Mouse (Mus musculus): ENCODE measurements around the gene Rcsd1. TPM values are rescaled to one million over a fixed set of nuclear protein-coding genes. Genes with fewer than 3 reads are reported as not detected.

The Rcsd1 gene
- polyA plus RNA-seq, 1 experiment from 2014 or later: 43.1 TPM

- Histone ChIP-seq H3K9me3 (no peaks in the 10 kb centered on the region), H3K27me3 (replicated peaks) (no peaks in the 10 kb centered on the region), H3K4me2 (peak overlapping the region; percentile 19), H3K4me3 (replicated peaks) (no peak overlapping the region), H3K27ac (no peak overlapping the region), H3K36me3 (no peaks in the 10 kb centered on the region), H3K4me1 (peaks cover 34% of the 10 kb centered on the region), H3K9ac (no peak overlapping the region)
- 27% methylated on average over 7 of the region's 7 CpGs for WGBS
- no peak for ATAC-seq (ENCODE audit: insufficient read depth, low FRiP score, low read depth)
Observed at GRCm38 (mm10) chr1:165700376-165700815, 9.2 kb downstream of the Rcsd1 start.

- Histone ChIP-seq H3K9me3 (no peaks in the 10 kb centered on the region), H3K4me3 (replicated peaks) (no peak overlapping the region), H3K36me3 (no peaks in the 10 kb centered on the region), H3K9ac (no peak overlapping the region), H3K4me2 (no peak overlapping the region), H3K27ac (no peak overlapping the region), H3K4me1 (peaks cover 41% of the 10 kb centered on the region), H3K27me3 (replicated peaks) (no peaks in the 10 kb centered on the region)
- WGBS: 69% methylated on average over 8 of the region's 8 CpGs
- no peak for ATAC-seq (ENCODE audit: insufficient read depth, low FRiP score, low read depth)
Observed at GRCm38 (mm10) chr1:165697701-165698100, 11.9 kb downstream of the Rcsd1 start.

- H3K9me3 ChIP-seq: no peaks in the 10 kb centered on the region
- H3K4me2 ChIP-seq: no peak overlapping the region
- no peak for ATAC-seq (ENCODE audit: insufficient read depth, low FRiP score, low read depth)
- WGBS: 80% methylated on average over 7 of the region's 7 CpGs
- H3K27me3 ChIP-seq (replicated peaks): no peaks in the 10 kb centered on the region
- no peak overlapping the region for H3K27ac ChIP-seq
- H3K4me3 ChIP-seq (replicated peaks): no peak overlapping the region
- H3K4me1 ChIP-seq: peaks cover 37% of the 10 kb centered on the region
- no peak overlapping the region for H3K9ac ChIP-seq
- no peaks in the 10 kb centered on the region for H3K36me3 ChIP-seq
Observed at GRCm38 (mm10) chr1:165696870-165697269, 12.7 kb downstream of the Rcsd1 start.

- Histone ChIP-seq H3K9me3 (no peaks in the 10 kb centered on the region), H3K27me3 (replicated peaks) (no peaks in the 10 kb centered on the region), H3K27ac (no peak overlapping the region), H3K9ac (no peak overlapping the region), H3K4me2 (no peak overlapping the region), H3K4me1 (peaks cover 30% of the 10 kb centered on the region), H3K4me3 (replicated peaks) (no peak overlapping the region), H3K36me3 (no peaks in the 10 kb centered on the region)
- WGBS: 82% methylated on average over 5 of the region's 5 CpGs
- no peak for ATAC-seq (ENCODE audit: insufficient read depth, low FRiP score, low read depth)
Observed at GRCm38 (mm10) chr1:165696040-165696439, 13.5 kb downstream of the Rcsd1 start.

- Histone ChIP-seq H3K9me3 (no peaks in the 10 kb centered on the region), H3K27ac (0 out of 2 replicates have a peak overlapping the region, but pooled peaks have one; percentile 13), H3K4me1 (peaks cover 30% of the 10 kb centered on the region), H3K4me2 (no peak overlapping the region), H3K4me3 (replicated peaks) (no peak overlapping the region), H3K36me3 (no peaks in the 10 kb centered on the region), H3K9ac (no peak overlapping the region), H3K27me3 (replicated peaks) (no peaks in the 10 kb centered on the region)
- no peak for ATAC-seq (ENCODE audit: insufficient read depth, low FRiP score, low read depth)
Observed at GRCm38 (mm10) chr1:165695392-165696014, 14.1 kb downstream of the Rcsd1 start.

- Histone ChIP-seq H3K27me3 (replicated peaks) (no peaks in the 10 kb centered on the region), H3K36me3 (no peaks in the 10 kb centered on the region), H3K9me3 (no peaks in the 10 kb centered on the region), H3K4me2 (no peak overlapping the region), H3K4me1 (peaks cover 26% of the 10 kb centered on the region), H3K9ac (no peak overlapping the region), H3K27ac (peak overlapping the region; percentile 74; the same call in 1 of the 2 replicates), H3K4me3 (replicated peaks) (no peak overlapping the region)
- peak; percentile 40; the same call in 1 of the 2 replicates for ATAC-seq (ENCODE audit: insufficient read depth, low FRiP score, low read depth)
- 21% methylated on average over 7 of the region's 7 CpGs for WGBS
Observed at GRCm38 (mm10) chr1:165693856-165694255, 15.7 kb downstream of the Rcsd1 start.

GRCm38 (mm10) chr1:165691516-165691915, 18.0 kb downstream of the Rcsd1 start:
- Histone ChIP-seq H3K4me1 (peaks cover 29% of the 10 kb centered on the region), H3K36me3 (no peaks in the 10 kb centered on the region), H3K27ac (no peak overlapping the region), H3K9ac (no peak overlapping the region), H3K9me3 (no peaks in the 10 kb centered on the region), H3K4me2 (no peak overlapping the region), H3K4me3 (replicated peaks) (no peak overlapping the region), H3K27me3 (replicated peaks) (no peaks in the 10 kb centered on the region)
- 20% methylated on average over 3 of the region's 3 CpGs for WGBS
- peak; percentile 52 for ATAC-seq (ENCODE audit: insufficient read depth, low FRiP score, low read depth)

- ATAC-seq (ENCODE audit: insufficient read depth, low FRiP score, low read depth): no peak
- 71% methylated on average over 5 of the region's 5 CpGs for WGBS
- H3K9ac ChIP-seq: no peak overlapping the region
- no peak overlapping the region for H3K27ac ChIP-seq
- peaks cover 26% of the 10 kb centered on the region for H3K4me1 ChIP-seq
- H3K4me2 ChIP-seq: no peak overlapping the region
- no peaks in the 10 kb centered on the region for H3K9me3 ChIP-seq
- no peaks in the 10 kb centered on the region for H3K36me3 ChIP-seq
- H3K4me3 ChIP-seq (replicated peaks): no peak overlapping the region
- H3K27me3 ChIP-seq (replicated peaks): no peaks in the 10 kb centered on the region
Observed at GRCm38 (mm10) chr1:165689845-165690244, 19.7 kb downstream of the Rcsd1 start.

GRCm38 (mm10) chr1:165687861-165688260, 21.7 kb downstream of the Rcsd1 start:
- H3K4me2 ChIP-seq: no peak overlapping the region
- no peaks in the 10 kb centered on the region for H3K36me3 ChIP-seq
- 83% methylated on average over 2 of the region's 2 CpGs for WGBS
- H3K27me3 ChIP-seq (replicated peaks): no peaks in the 10 kb centered on the region
- no peak for ATAC-seq (ENCODE audit: insufficient read depth, low FRiP score, low read depth)
- H3K27ac ChIP-seq: no peak overlapping the region
- peaks cover 22% of the 10 kb centered on the region for H3K4me1 ChIP-seq
- H3K9me3 ChIP-seq: no peaks in the 10 kb centered on the region
- no peak overlapping the region for H3K4me3 ChIP-seq (replicated peaks)
- no peak overlapping the region for H3K9ac ChIP-seq

GRCm38 (mm10) chr1:165686963-165687362, 22.6 kb downstream of the Rcsd1 start:
- Histone ChIP-seq H3K4me1 (peaks cover 16% of the 10 kb centered on the region), H3K27ac (no peak overlapping the region), H3K4me3 (replicated peaks) (no peak overlapping the region), H3K36me3 (no peaks in the 10 kb centered on the region), H3K4me2 (no peak overlapping the region), H3K9me3 (no peaks in the 10 kb centered on the region), H3K27me3 (replicated peaks) (no peaks in the 10 kb centered on the region), H3K9ac (no peak overlapping the region)
- no peak for ATAC-seq (ENCODE audit: insufficient read depth, low FRiP score, low read depth)
- WGBS: 42% methylated on average over 8 of the region's 8 CpGs

GRCm38 (mm10) chr1:165686349-165686748, 23.2 kb downstream of the Rcsd1 start:
- WGBS: 65% methylated on average over 6 of the region's 6 CpGs
- Histone ChIP-seq H3K9ac (no peak overlapping the region), H3K27me3 (replicated peaks) (no peaks in the 10 kb centered on the region), H3K36me3 (no peaks in the 10 kb centered on the region), H3K4me1 (peaks cover 16% of the 10 kb centered on the region), H3K4me3 (replicated peaks) (no peak overlapping the region), H3K4me2 (no peak overlapping the region), H3K9me3 (no peaks in the 10 kb centered on the region), H3K27ac (no peak overlapping the region)
- no peak for ATAC-seq (ENCODE audit: insufficient read depth, low FRiP score, low read depth)

GRCm38 (mm10) chr1:165684261-165685203, 25.0 kb downstream of the Rcsd1 start:
- WGBS: 60% methylated on average over 15 of the region's 15 CpGs
- Histone ChIP-seq H3K27me3 (replicated peaks) (no peaks in the 10 kb centered on the region), H3K4me1 (peaks cover 10% of the 10 kb centered on the region), H3K9me3 (no peaks in the 10 kb centered on the region), H3K9ac (no peak overlapping the region), H3K36me3 (no peaks in the 10 kb centered on the region), H3K27ac (0 out of 2 replicates have a peak overlapping the region, but pooled peaks have one; percentile 14), H3K4me3 (replicated peaks) (no peak overlapping the region), H3K4me2 (no peak overlapping the region)
- no peak for ATAC-seq (ENCODE audit: insufficient read depth, low FRiP score, low read depth)

All from stomach, embryonic 15.5 days (tissue).